Mouse (Mus musculus) limb, embryonic 13.5 days (tissue): ENCODE results near the gene Stat4. TPM values are rescaled to one million over a fixed set of nuclear protein-coding genes. Genes with fewer than 3 reads are reported as not detected.
A peak's percentile ranks its signal among the peaks of the same experiment; 100 is the strongest.

Source experiments
- ATAC-seq: fragments of 200-750 bp; cut with Nextera tagmentation; 2 replicates; pipeline ENCODE4 v1.8.0; 2017; ENCODE audit warnings: low read depth, moderate number of reproducible peaks, moderate TSS enrichment; ENCODE audit not compliant: low FRiP score
- H3K27ac ChIP-seq: fragments of 300-500 bp; sonication (generic); 2 replicates; pipeline ENCODE4 v1.5.1; 2015; ENCODE audit warnings: inconsistent platforms, mild to moderate bottlenecking, moderate library complexity
- H3K27me3 ChIP-seq: fragments of 300-500 bp; sonication (generic); 2 replicates; pipeline ENCODE4 v1.6.1; 2015; ENCODE audit warnings: mild to moderate bottlenecking, inconsistent platforms
- H3K36me3 ChIP-seq: fragments of 300-500 bp; sonication (generic); 2 replicates; pipeline ENCODE4 v1.6.1; 2015; ENCODE audit warnings: inconsistent platforms, mild to moderate bottlenecking, moderate library complexity
- H3K4me1 ChIP-seq: fragments of 300-500 bp; sonication (generic); 2 replicates; pipeline ENCODE4 v1.6.1; 2015; ENCODE audit warnings: inconsistent platforms
- H3K4me2 ChIP-seq: fragments of 300-500 bp; sonication (generic); replicated peaks from 2 replicates; pipeline ENCODE4 v1.6.1; 2015; ENCODE audit warnings: inconsistent platforms, mild to moderate bottlenecking, moderate library complexity
- H3K4me3 ChIP-seq: fragments of 300-500 bp; sonication (generic); 2 replicates; pipeline ENCODE4 v1.5.1; 2015; ENCODE audit warnings: moderate library complexity, mild to moderate bottlenecking, inconsistent platforms
- H3K9ac ChIP-seq: fragments of 300-500 bp; sonication (generic); 2 replicates; pipeline ENCODE4 v1.6.1; 2015; ENCODE audit warnings: mild to moderate bottlenecking, inconsistent platforms
- H3K9me3 ChIP-seq: fragments of 300-500 bp; sonication (generic); 2 replicates; pipeline ENCODE4 v1.6.1; 2016; ENCODE audit warnings: inconsistent platforms
- WGBS: fragments of 180-500 bp; shearing (Covaris S2); methylation state at CpG from one replicate; pipeline ENCODE4 v1.1.7; 2015; 5-methylcytosine and 5-hydroxymethylcytosine counted together
- polyA plus RNA-seq: library from polyadenylated mRNA; unstranded; fragments of >200 nt; fragmentation: Nextera tagmentation; extraction: Ambion mirVana; gene quantifications from 2 replicates; pipeline ENCODE4 v1.2.1, GENCODE M21; 2015

Gene Stat4
- polyA plus RNA-seq, 1 experiment from 2014 or later, result 1.3 TPM

DNA sequence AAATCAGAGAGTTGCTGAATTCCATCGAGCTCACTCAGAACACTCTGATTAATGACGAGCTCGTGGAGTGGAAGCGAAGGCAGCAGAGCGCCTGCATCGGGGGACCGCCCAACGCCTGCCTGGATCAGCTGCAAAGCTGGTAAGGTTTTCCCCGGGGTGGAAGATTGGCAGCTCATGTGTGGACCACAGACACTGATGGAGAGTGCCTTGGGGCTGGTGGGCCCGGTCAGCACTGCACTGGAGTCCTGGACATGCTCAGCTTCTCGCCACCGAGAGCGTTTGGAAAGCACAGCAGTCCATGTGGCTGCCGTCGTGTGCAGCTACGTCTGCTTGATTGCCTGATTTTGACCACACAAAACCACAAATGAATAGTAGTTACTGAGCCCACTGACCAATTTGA lies 150.3 kb downstream of the Stat4 start:
- H3K9me3 ChIP-seq, result no peaks in the 10 kb centered on the region
- no peak overlapping the region for H3K27ac ChIP-seq
- H3K4me1 ChIP-seq, result no peaks in the 10 kb centered on the region
- 72% methylated on average over 16 of the region's 16 CpGs for WGBS
- no peak overlapping the region for H3K9ac ChIP-seq
- no peaks in the 10 kb centered on the region for H3K27me3 ChIP-seq
- no peak overlapping the region for H3K4me2 ChIP-seq
- H3K36me3 ChIP-seq, result peaks cover 36% of the 10 kb centered on the region
- ATAC-seq, result no peak
- H3K4me3 ChIP-seq, result no peak overlapping the region

DNA sequence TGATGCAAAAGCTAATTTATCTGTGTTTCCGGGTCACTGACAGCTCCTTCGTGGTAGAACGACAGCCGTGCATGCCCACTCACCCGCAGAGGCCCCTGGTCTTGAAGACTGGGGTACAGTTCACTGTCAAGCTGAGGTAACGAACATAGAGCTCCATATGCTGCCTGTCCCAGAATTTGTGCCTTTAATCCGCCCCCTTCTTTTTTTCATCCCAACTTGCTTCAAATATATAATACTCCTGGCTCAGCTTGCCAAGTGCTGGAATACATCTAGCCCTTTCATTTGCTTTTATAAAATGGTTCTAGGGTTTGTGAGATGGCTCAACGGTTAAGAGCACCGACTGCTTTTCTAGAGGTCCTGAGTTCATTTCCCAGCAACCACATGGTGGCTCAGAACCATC lies 153.6 kb downstream of the Stat4 start:
- 84% methylated on average over 9 of the region's 9 CpGs for WGBS
- Histone ChIP-seq H3K4me2 (no peak overlapping the region), H3K27ac (no peak overlapping the region), H3K9me3 (no peaks in the 10 kb centered on the region), H3K36me3 (peaks cover 46% of the 10 kb centered on the region), H3K4me1 (no peaks in the 10 kb centered on the region), H3K27me3 (no peaks in the 10 kb centered on the region), H3K9ac (no peak overlapping the region), H3K4me3 (no peak overlapping the region)
- no peak for ATAC-seq

DNA sequence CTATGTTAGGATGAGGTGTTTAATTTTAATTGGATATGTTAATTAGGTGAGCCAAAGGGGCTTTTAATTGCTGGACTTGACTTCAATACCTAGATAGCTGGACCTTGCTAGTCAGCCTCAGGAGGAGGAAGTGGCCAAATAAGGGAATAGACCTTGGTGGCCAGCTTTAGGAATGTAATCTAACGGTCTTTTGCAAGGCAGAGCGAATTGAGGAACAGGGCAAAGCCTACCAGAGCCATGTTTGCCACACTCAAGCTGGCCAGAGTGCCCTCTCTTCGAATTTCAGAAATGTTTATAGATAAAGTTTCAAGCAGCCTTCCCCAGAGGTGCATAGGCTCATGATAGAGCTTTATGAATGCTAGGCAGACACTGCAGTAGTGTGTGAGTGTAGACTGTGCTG lies 154.5 kb downstream of the Stat4 start:
- H3K9ac ChIP-seq, result no peak overlapping the region
- no peaks in the 10 kb centered on the region for H3K4me1 ChIP-seq
- peaks cover 46% of the 10 kb centered on the region for H3K36me3 ChIP-seq
- H3K27ac ChIP-seq, result no peak overlapping the region
- no peak for ATAC-seq
- H3K4me3 ChIP-seq, result no peak overlapping the region
- no peaks in the 10 kb centered on the region for H3K27me3 ChIP-seq
- H3K9me3 ChIP-seq, result no peaks in the 10 kb centered on the region
- H3K4me2 ChIP-seq, result no peak overlapping the region
- WGBS, result 61% methylated on average over 3 of the region's 3 CpGs

DNA sequence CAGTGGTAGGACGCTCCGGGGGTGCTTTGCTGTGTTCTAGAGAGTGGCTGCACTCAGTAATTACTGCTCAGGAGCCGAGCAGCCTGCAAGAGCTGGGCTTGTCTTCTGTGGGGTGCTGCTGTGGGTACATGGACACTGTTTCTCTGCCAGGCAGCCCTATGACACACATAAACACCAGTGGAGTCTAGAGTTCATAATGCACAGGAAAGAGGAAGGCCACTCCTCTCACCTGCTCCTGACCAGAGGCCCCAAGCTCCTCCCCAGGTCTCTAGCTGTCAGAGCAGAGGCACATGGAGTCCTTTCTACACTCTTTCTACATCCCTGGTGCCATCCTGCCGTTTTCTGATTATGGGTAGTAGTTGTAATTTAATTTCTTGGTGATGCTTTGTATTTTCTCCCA lies 155.2 kb downstream of the Stat4 start:
- peaks cover 46% of the 10 kb centered on the region for H3K36me3 ChIP-seq
- no peaks in the 10 kb centered on the region for H3K27me3 ChIP-seq
- no peak for ATAC-seq
- 71% methylated on average over 4 of the region's 4 CpGs for WGBS
- no peak overlapping the region for H3K9ac ChIP-seq
- no peak overlapping the region for H3K4me3 ChIP-seq
- no peaks in the 10 kb centered on the region for H3K9me3 ChIP-seq
- H3K4me2 ChIP-seq, result no peak overlapping the region
- H3K4me1 ChIP-seq, result peaks cover 4% of the 10 kb centered on the region; the same call in 1 of the 2 replicates
- no peak overlapping the region for H3K27ac ChIP-seq

DNA sequence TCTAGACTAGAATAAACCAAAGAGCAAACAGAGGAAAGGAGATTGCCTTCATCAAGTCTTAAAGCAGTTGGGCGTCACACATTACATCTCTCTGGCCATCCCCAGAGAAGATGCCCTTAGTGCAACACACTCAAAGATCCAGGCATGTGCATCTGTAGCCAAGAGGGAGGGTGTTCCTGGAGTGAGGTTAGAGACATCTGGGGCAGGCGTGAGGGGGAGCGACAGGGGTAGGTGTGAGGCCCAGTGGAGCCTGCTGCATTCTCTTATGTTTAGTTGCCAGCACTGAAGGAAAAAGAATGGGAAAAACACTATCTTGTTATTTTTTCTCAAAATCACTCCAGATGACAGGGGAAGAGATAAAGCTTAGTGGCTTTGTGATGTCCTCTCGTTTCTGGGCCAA lies 156.2 kb downstream of the Stat4 start:
- H3K27ac ChIP-seq, result no peak overlapping the region
- no peak overlapping the region for H3K4me3 ChIP-seq
- H3K9me3 ChIP-seq, result no peaks in the 10 kb centered on the region
- 67% methylated on average over 4 of the region's 4 CpGs for WGBS
- peaks cover 35% of the 10 kb centered on the region for H3K36me3 ChIP-seq
- ATAC-seq, result no peak
- H3K9ac ChIP-seq, result no peak overlapping the region
- peaks cover 10% of the 10 kb centered on the region for H3K4me1 ChIP-seq
- H3K27me3 ChIP-seq, result no peaks in the 10 kb centered on the region
- H3K4me2 ChIP-seq, result no peak overlapping the region

DNA sequence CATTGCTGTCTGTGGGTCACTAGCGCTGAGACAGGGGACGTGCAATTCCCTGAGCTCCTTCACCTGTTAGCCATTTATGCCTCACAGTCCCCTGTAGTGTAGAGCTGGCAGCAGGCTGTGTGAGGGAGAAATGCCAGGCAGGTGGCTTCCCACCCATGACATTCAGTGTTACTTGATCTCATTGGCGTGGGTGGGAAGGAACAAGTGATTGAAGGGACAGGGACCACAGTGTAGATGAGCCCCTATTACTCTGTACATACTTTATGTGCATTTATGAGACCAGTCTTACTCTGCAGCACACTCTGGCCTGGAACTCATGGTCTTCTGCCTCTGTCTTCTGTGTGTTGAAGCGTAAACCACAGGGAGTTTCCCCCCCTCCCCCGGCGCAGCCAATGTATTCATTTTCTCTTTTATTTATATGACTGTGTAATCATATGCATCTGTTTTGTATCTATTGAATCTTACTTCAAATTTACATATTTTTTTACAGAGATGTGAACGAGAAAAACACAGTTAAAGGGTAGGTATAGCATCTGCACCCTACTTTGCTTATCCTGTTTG lies 156.7 kb downstream of the Stat4 start:
- 82% methylated on average over 7 of the region's 7 CpGs for WGBS
- H3K4me1 ChIP-seq, result peaks cover 14% of the 10 kb centered on the region
- ATAC-seq, result no peak
- H3K9ac ChIP-seq, result no peak overlapping the region
- no peak overlapping the region for H3K27ac ChIP-seq
- H3K4me2 ChIP-seq, result no peak overlapping the region
- no peaks in the 10 kb centered on the region for H3K9me3 ChIP-seq
- no peak overlapping the region for H3K4me3 ChIP-seq
- no peaks in the 10 kb centered on the region for H3K27me3 ChIP-seq
- H3K36me3 ChIP-seq, result peaks cover 33% of the 10 kb centered on the region

DNA sequence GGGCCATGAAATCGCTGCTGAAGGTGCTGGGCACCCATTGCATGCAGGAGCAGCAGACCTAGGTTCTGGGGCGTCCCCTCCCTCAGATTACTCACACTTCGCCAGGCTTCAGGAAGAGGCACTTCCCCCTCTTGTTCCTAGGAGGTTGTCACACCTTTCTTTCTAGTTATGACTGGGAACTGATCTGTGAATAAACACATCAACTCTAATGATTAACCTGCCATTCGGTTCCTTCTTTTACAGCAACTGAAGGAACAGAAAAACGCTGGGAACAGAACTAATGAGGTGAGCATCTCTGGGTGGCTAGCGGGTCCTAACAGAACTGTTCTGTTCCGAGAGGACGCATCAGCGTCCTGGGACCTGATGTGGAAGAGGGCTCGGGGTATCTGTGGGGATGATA lies 158.0 kb downstream of the Stat4 start:
- ATAC-seq, result no peak
- Histone ChIP-seq H3K9ac (no peak overlapping the region), H3K36me3 (peaks cover 25% of the 10 kb centered on the region; the same call in 1 of the 2 replicates), H3K4me2 (no peak overlapping the region), H3K9me3 (no peaks in the 10 kb centered on the region), H3K27me3 (no peaks in the 10 kb centered on the region), H3K4me3 (no peak overlapping the region), H3K27ac (no peak overlapping the region), H3K4me1 (peaks cover 21% of the 10 kb centered on the region)
- 80% methylated on average over 10 of the region's 10 CpGs for WGBS

DNA sequence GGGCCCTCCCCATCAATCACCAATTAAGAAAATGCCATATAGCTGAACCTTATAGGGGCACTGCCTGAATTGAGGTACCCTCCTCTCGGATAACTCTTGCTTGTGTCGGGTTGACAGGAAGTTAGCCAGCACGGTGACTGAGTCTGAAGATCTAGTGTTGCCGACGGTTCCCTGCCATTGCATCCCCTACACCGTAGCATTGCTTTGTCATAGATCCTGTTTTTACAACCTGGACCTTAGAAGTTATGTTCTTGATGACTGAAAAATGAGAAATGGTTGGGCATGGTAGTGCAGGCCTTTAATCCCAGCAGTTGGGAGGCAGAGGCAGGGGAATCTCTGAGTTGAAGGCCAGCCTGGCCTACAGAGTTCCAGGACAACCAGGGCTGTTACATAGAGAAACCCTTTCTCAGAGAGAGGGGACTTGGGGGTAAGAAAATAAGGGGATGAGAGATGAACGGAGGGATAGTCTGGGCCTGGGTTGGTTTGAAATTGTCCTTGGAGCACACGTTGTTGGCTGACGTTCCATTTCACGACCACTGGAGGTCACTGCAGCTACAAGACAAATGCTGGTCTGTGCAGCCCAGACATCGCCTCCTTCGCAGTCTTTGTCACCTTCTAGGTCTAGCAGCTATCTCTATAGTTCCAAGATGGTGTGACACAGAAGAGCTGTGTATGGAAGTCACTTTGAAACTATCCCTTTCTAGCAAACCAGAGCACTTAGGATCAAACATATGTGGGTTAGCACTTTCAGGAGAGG lies 159.4 kb downstream of the Stat4 start:
- H3K9ac ChIP-seq, result no peak overlapping the region
- ATAC-seq, result peak; percentile 68; the same call in 1 of the 2 replicates
- no peaks in the 10 kb centered on the region for H3K9me3 ChIP-seq
- peaks cover 32% of the 10 kb centered on the region for H3K4me1 ChIP-seq
- H3K27ac ChIP-seq, result no peak overlapping the region
- no peak overlapping the region for H3K4me3 ChIP-seq
- WGBS, result 50% methylated on average over 12 of the region's 12 CpGs
- no peaks in the 10 kb centered on the region for H3K27me3 ChIP-seq
- peaks cover 23% of the 10 kb centered on the region for H3K36me3 ChIP-seq
- no peak overlapping the region for H3K4me2 ChIP-seq

DNA sequence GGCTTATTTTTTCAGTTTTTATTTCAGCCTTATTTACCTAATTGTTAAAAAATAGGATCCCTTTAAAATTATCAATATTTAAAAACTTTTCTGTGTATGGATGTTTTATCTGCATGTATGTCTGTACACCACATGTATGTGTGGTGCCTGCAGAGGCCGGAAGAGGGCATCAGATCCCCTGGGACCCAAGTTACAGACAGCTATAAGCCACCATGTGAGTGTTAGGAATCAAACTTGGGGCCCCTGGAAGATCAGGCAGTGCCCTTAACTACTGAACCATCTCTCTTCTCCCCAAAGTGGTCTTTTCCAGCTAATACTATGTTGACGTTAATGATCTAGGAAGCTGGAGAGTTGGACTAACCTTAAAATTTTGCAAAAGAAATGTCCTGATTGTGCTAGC lies 160.5 kb downstream of the Stat4 start:
- Histone ChIP-seq H3K4me3 (no peak overlapping the region), H3K9ac (no peak overlapping the region), H3K27me3 (no peaks in the 10 kb centered on the region), H3K36me3 (peaks cover 31% of the 10 kb centered on the region), H3K4me1 (peaks cover 32% of the 10 kb centered on the region), H3K9me3 (no peaks in the 10 kb centered on the region), H3K27ac (no peak overlapping the region), H3K4me2 (no peak overlapping the region)
- WGBS, result 70% methylated on average over 2 of the region's 2 CpGs
- no peak for ATAC-seq

DNA sequence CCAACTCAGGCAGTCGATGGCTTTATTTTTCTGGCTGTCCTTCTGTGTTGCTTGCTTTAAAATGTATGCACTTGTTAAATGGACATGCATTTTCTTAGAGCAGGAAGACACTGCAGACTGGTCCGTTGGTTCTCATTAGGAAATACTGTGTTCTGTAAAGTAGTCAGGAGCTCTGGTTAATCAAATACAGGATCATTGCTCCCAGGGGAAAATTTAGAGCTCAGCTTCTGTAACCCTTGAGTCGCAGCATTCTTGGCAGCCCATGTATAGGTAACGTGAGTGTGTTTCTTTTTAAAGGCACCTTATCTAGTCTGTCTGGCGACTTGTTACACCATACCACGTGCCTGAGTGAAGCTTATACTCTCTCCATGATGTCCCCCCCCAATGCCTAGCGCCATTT lies 161.2 kb downstream of the Stat4 start:
- Histone ChIP-seq H3K9ac (no peak overlapping the region), H3K4me1 (peaks cover 32% of the 10 kb centered on the region), H3K36me3 (peaks cover 30% of the 10 kb centered on the region), H3K27ac (no peak overlapping the region), H3K9me3 (no peaks in the 10 kb centered on the region), H3K27me3 (no peaks in the 10 kb centered on the region), H3K4me2 (no peak overlapping the region), H3K4me3 (no peak overlapping the region)
- no peak for ATAC-seq
- 47% methylated on average over 7 of the region's 7 CpGs for WGBS

DNA sequence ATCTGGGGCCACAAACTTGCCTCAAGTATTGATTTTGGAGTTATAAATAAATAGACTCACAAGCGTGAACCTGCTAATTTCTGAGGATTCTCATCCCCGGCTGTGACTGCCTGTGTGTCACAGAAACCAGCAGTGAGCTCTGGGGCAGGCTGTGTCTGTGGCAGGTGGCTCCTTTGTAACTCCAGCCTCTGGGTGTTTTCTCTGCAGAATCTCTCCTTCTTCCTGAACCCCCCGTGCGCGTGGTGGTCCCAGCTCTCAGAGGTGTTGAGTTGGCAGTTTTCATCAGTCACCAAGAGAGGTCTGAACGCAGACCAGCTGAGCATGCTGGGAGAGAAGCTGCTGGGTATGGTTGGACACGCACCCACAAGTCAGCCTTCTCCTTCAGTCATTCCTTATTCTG lies 161.7 kb downstream of the Stat4 start:
- no peak for ATAC-seq
- 69% methylated on average over 7 of the region's 7 CpGs for WGBS

DNA sequence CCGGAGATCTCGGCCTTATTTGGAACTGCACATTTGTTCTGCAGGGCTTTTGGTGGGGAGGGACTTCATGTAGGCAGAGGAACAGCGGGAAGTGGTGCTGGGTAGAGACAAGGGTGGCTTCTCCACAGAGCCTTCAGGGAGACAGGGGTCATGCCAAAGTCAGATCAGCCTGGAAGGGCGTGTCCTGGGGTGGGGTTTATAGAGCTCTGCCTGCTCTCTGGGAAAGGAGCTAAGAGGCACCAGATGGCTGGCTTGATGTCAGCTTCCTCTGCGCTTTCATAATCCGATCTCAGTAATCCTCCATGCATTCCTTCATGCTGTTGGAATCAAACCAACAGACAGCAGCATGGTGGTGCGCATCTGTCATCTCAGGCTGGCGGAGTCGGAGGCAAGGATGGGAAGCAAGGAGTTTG lies 163.0 kb downstream of the Stat4 start:
- H3K27me3 ChIP-seq, result no peaks in the 10 kb centered on the region
- ATAC-seq, result peak; percentile 58
- H3K4me3 ChIP-seq, result no peak overlapping the region
- H3K9ac ChIP-seq, result no peak overlapping the region
- no peak overlapping the region for H3K4me2 ChIP-seq
- H3K27ac ChIP-seq, result no peak overlapping the region
- 39% methylated on average over 9 of the region's 9 CpGs for WGBS
- peaks cover 29% of the 10 kb centered on the region for H3K36me3 ChIP-seq
- no peaks in the 10 kb centered on the region for H3K9me3 ChIP-seq
- H3K4me1 ChIP-seq, result peaks cover 32% of the 10 kb centered on the region

More for the DNA sequence above, 161.7 kb downstream of the Stat4 start:
- no peak overlapping the region for H3K4me2 ChIP-seq
- no peak overlapping the region for H3K4me3 ChIP-seq
- H3K9ac ChIP-seq, result no peak overlapping the region
- H3K9me3 ChIP-seq, result no peaks in the 10 kb centered on the region
- H3K27ac ChIP-seq, result no peak overlapping the region
- H3K27me3 ChIP-seq, result no peaks in the 10 kb centered on the region
- peaks cover 32% of the 10 kb centered on the region for H3K4me1 ChIP-seq
- peaks cover 30% of the 10 kb centered on the region for H3K36me3 ChIP-seq

DNA sequence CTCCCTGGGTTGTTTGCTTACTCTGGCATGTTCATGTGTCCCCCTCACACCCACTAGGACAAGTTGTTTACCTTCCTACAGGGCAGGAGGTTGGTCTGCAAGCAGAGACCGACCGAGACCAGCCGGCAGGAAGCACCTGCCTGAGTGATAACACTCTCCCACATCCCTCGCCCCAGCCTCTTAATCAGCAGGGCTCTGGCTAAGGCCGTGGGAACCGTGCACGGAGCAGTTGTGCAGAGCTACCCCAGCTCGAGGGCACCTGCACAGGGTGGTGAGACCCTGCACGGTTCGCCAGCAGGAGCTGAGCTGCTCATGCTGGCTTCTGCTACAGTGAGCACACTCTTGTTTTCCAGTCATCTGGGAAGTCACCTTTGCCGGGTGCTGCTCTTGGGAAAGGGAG lies 163.7 kb downstream of the Stat4 start:
- no peak for ATAC-seq
- H3K4me1 ChIP-seq, result peaks cover 32% of the 10 kb centered on the region
- H3K9me3 ChIP-seq, result no peaks in the 10 kb centered on the region
- H3K36me3 ChIP-seq, result peaks cover 25% of the 10 kb centered on the region
- no peak overlapping the region for H3K27ac ChIP-seq
- H3K27me3 ChIP-seq, result no peaks in the 10 kb centered on the region
- 36% methylated on average over 11 of the region's 11 CpGs for WGBS
- H3K9ac ChIP-seq, result no peak overlapping the region
- H3K4me3 ChIP-seq, result no peak overlapping the region
- H3K4me2 ChIP-seq, result no peak overlapping the region
